Mouse (Mus musculus) stomach, postnatal 0 days (tissue): ENCODE measurements around the gene Ankrd1. TPM values are rescaled to one million over a fixed set of nuclear protein-coding genes. Genes with fewer than 3 reads are reported as not detected.

Experiments used
- ATAC-seq: fragments of 200-750 bp; cut with Nextera tagmentation; 2 replicates; pipeline ENCODE4 v1.8.0; 2017; ENCODE audit not compliant: low FRiP score, low TSS enrichment
- DNase-seq: peaks from one replicate; pipeline ENCODE4 v3.0.0-alpha.2; 2016; ENCODE audit warnings: low spot score
- H3K27ac ChIP-seq: fragments of 300-500 bp; sonication (generic); replicated peaks from 2 replicates; pipeline ENCODE4 v1.5.1; 2014; ENCODE audit warnings: mild to moderate bottlenecking, control low read depth
- H3K27me3 ChIP-seq: fragments of 300-500 bp; sonication (generic); 2 replicates; pipeline ENCODE4 v1.6.1; 2014; ENCODE audit warnings: low read length; ENCODE audit not compliant: control insufficient read depth, insufficient read depth
- H3K36me3 ChIP-seq: fragments of 300-500 bp; sonication (generic); 2 replicates; pipeline ENCODE4 v1.6.1; 2014; ENCODE audit warnings: low read length, mixed read lengths; ENCODE audit not compliant: control insufficient read depth, insufficient read depth
- H3K4me1 ChIP-seq: fragments of 300-500 bp; sonication (generic); replicated peaks from 2 replicates; pipeline ENCODE4 v1.6.1; 2014; ENCODE audit warnings: antibody characterized with exemption; ENCODE audit not compliant: control insufficient read depth, insufficient read depth
- H3K4me2 ChIP-seq: fragments of 300-500 bp; sonication (generic); replicated peaks from 2 replicates; pipeline ENCODE4 v1.6.1; 2014; ENCODE audit warnings: low read depth, mild to moderate bottlenecking, control low read depth, moderate library complexity
- H3K4me3 ChIP-seq: fragments of 300-500 bp; sonication (generic); 2 replicates; pipeline ENCODE4 v1.5.1; 2014; ENCODE audit warnings: low read depth, low read length, control low read depth
- H3K9ac ChIP-seq: fragments of 300-500 bp; sonication (generic); 2 replicates; pipeline ENCODE4 v1.6.1; 2014; ENCODE audit warnings: mild to moderate bottlenecking, low read length, control low read depth, mixed read lengths
- H3K9me3 ChIP-seq: fragments of 300-500 bp; sonication (generic); 2 replicates; pipeline ENCODE4 v1.6.1; 2016; ENCODE audit warnings: low read length; ENCODE audit not compliant: control insufficient read depth
- CTCF ChIP-seq: IDR thresholded peaks from 2 replicates; pipeline ENCODE4 v1.5.1; 2016; ENCODE audit warnings: antibody characterized with exemption, low read depth, mild to moderate bottlenecking, moderate library complexity
- EP300 ChIP-seq: optimal IDR thresholded peaks from 2 replicates; pipeline ENCODE3; 2016; ENCODE audit warnings: antibody characterized with exemption
- WGBS: fragments of 180-500 bp; shearing (Covaris S2); extraction: QIAGEN DNeasy Blood & Tissue Kit; methylation state at CpG from one replicate; pipeline ENCODE4 v1.1.7; 2014; 5-methylcytosine and 5-hydroxymethylcytosine counted together
- polyA plus RNA-seq: library from polyadenylated mRNA; unstranded; fragments of >200 nt; fragmentation: Nextera tagmentation; extraction: Ambion mirVana; gene quantifications from 2 replicates; pipeline ENCODE4 v1.2.1, GENCODE M21; 2015

Gene Ankrd1
- polyA plus RNA-seq, 1 experiment from 2014 or later = 0.22 TPM

- Histone ChIP-seq H3K27ac (no peak overlapping the region), H3K27me3 (no peaks in the 10 kb centered on the region), H3K9ac (no peak overlapping the region), H3K9me3 (no peaks in the 10 kb centered on the region), H3K36me3 (no peaks in the 10 kb centered on the region), H3K4me1 (no peaks in the 10 kb centered on the region), H3K4me3 (no peak overlapping the region), H3K4me2 (no peak overlapping the region)
- no peak for ATAC-seq
- no peak for TF ChIP-seq EP300
- no peak for TF ChIP-seq CTCF
- DNase-seq = no peak
- 51% methylated on average over 2 of the region's 2 CpGs for WGBS
Measured at GRCm38 (mm10) chr19:36130181-36130580, 10.3 kb upstream of the Ankrd1 start.

DNA sequence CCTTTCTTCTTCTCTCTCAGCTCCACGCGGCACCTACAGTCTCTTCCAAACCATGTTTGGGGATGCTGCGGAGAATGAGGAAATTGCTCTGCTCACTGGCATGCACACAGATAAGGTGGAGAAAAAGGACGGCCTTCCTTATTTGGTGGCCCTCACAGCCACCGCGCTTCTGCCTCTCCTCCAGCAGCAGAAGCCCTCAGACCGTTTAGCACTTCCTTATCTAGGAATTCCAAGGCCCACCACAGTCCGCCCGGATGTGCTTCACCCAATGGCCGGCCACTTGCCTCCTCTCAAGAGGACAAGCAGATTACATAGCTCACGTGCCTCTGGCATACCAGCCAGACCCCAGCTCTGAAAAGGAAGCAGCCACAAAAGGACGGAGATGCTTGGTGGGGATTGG lies 9.7 kb upstream of the Ankrd1 start:
- Histone ChIP-seq H3K4me1 (no peaks in the 10 kb centered on the region), H3K27me3 (no peaks in the 10 kb centered on the region), H3K9ac (no peak overlapping the region), H3K36me3 (no peaks in the 10 kb centered on the region), H3K9me3 (no peaks in the 10 kb centered on the region), H3K27ac (0 out of 2 replicates have a peak overlapping the region, but pooled peaks have one; percentile 61), H3K4me2 (peak overlapping the region; percentile 34; the same call in 1 of the 2 replicates), H3K4me3 (no peak overlapping the region)
- ATAC-seq (0 out of 2 replicates have a peak, but pooled peaks have one; percentile 49), DNase-seq (no peak)
- WGBS = 9% methylated on average over 12 of the region's 12 CpGs
- no peak for TF ChIP-seq EP300
- no peak for TF ChIP-seq CTCF

DNA sequence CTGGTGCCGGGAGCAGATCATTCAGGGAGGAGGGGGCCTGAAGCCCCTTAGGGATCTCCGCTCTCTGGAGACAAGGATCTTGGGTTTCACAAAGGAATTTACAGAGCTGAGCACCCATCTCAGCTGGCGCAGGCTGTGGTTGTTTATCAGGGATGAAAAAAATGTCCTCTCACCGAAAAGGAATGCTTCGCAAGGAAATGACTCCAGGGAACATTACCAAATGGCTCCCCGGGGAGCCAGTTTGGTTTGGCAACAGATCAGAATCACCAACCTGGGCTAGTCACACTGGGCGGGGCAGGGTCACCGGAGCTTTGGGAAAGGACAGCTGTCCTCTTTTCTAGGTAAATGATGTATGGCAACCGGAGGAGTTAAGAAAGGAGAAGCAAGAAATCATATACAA lies 9.3 kb upstream of the Ankrd1 start:
- peak overlapping the region; percentile 9; the same call in 1 of the 2 replicates for H3K27ac ChIP-seq
- no peaks in the 10 kb centered on the region for H3K36me3 ChIP-seq
- H3K4me3 ChIP-seq = no peak overlapping the region
- peak; percentile 17 for DNase-seq
- TF ChIP-seq EP300 = no peak
- no peak for TF ChIP-seq CTCF
- no peaks in the 10 kb centered on the region for H3K27me3 ChIP-seq
- H3K4me2 ChIP-seq = peak overlapping the region; percentile 34
- 0 out of 2 replicates have a peak overlapping the region, but pooled peaks have one; percentile 0 for H3K9ac ChIP-seq
- H3K4me1 ChIP-seq = no peaks in the 10 kb centered on the region
- 12% methylated on average over 9 of the region's 9 CpGs for WGBS
- ATAC-seq = no peak
- no peaks in the 10 kb centered on the region for H3K9me3 ChIP-seq

DNA sequence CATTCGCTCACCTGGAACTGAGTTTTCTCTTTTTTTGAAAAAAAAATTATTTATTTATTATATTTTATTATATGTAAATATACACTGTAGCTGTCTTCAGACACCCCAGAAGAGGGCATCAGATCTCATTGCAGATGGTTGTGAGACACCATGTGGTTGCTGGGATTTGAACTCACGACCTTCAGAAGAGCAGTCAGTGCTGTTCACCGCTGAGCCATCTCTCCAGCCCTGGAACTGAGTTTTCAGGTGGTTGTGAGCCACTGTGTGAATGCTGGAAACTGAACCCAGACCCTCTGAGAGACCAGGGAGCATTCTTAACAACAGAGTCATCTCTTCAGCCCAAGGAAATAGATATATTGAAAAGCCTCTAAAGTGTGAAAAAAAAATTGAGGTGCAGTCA lies 8.5 kb upstream of the Ankrd1 start:
- 93% methylated on average over 3 of the region's 3 CpGs for WGBS

GRCm38 (mm10) chr19:36124203-36124602 lies 4.3 kb upstream of the Ankrd1 start:
- DNase-seq (no peak), ATAC-seq (no peak)
- Histone ChIP-seq H3K4me1 (no peaks in the 10 kb centered on the region), H3K4me2 (no peak overlapping the region), H3K9me3 (no peaks in the 10 kb centered on the region), H3K27ac (no peak overlapping the region), H3K27me3 (no peaks in the 10 kb centered on the region), H3K4me3 (no peak overlapping the region), H3K36me3 (no peaks in the 10 kb centered on the region), H3K9ac (no peak overlapping the region)
- TF ChIP-seq CTCF (no peak), EP300 (no peak)
- whole genome bisulfite sequencing = 35% methylated on average over 1 of the region's 1 CpGs

More for the DNA sequence above, 8.5 kb upstream of the Ankrd1 start:
- no peak for ATAC-seq
- DNase-seq = no peak
- H3K4me3 ChIP-seq = no peak overlapping the region
- no peaks in the 10 kb centered on the region for H3K4me1 ChIP-seq
- H3K27ac ChIP-seq = no peak overlapping the region
- no peaks in the 10 kb centered on the region for H3K36me3 ChIP-seq
- H3K4me2 ChIP-seq = no peak overlapping the region
- no peak overlapping the region for H3K9ac ChIP-seq
- no peaks in the 10 kb centered on the region for H3K9me3 ChIP-seq
- no peak for TF ChIP-seq EP300
- TF ChIP-seq CTCF = no peak
- no peaks in the 10 kb centered on the region for H3K27me3 ChIP-seq

- Histone ChIP-seq H3K27me3 (no peaks in the 10 kb centered on the region), H3K36me3 (no peaks in the 10 kb centered on the region), H3K4me3 (no peak overlapping the region), H3K27ac (no peak overlapping the region), H3K4me2 (no peak overlapping the region), H3K4me1 (no peaks in the 10 kb centered on the region), H3K9ac (no peak overlapping the region), H3K9me3 (no peaks in the 10 kb centered on the region)
- DNase-seq = no peak
- no peak for ATAC-seq
- TF ChIP-seq EP300 = no peak
- no peak for TF ChIP-seq CTCF
- 90% methylated on average over 8 of the region's 8 CpGs for WGBS
Measured at GRCm38 (mm10) chr19:36119219-36119618, 680 bp downstream of the Ankrd1 start.
